Mouse (Mus musculus) liver, postnatal 0 days (tissue): Measurements from ENCODE around the gene Zfp369. TPM values are rescaled to one million over a fixed set of nuclear protein-coding genes. Genes with fewer than 3 reads are reported as not detected.

Experiments
- ATAC-seq: fragments of 200-750 bp; cut with Nextera tagmentation; 2 replicates; pipeline ENCODE4 v1.8.0; 2017; ENCODE audit warnings: mild to moderate bottlenecking, moderate library complexity
- DNase-seq: peaks from one replicate; pipeline ENCODE4 v3.0.0-alpha.2; 2016
- H3K27ac ChIP-seq: fragments of 300-500 bp; sonication (generic); 2 replicates; pipeline ENCODE4 v1.5.1; 2014; ENCODE audit warnings: antibody characterized with exemption, moderate library complexity, mild to moderate bottlenecking, low read depth
- H3K27me3 ChIP-seq: fragments of 300-500 bp; sonication (generic); 2 replicates; pipeline ENCODE4 v1.6.1; 2014; ENCODE audit warnings: low read length, control low read depth, mixed read lengths; ENCODE audit not compliant: insufficient read depth
- H3K36me3 ChIP-seq: fragments of 300-500 bp; sonication (generic); replicated peaks from 2 replicates; pipeline ENCODE4 v1.6.1; 2014; ENCODE audit warnings: mild to moderate bottlenecking, control low read depth, low read length, moderate library complexity, mixed read lengths; ENCODE audit not compliant: insufficient read depth
- H3K4me1 ChIP-seq: fragments of 300-500 bp; sonication (generic); 2 replicates; pipeline ENCODE4 v1.6.1; 2014; ENCODE audit warnings: antibody characterized with exemption, mild to moderate bottlenecking, control low read depth; ENCODE audit not compliant: insufficient read depth
- H3K4me2 ChIP-seq: fragments of 300-500 bp; sonication (generic); 2 replicates; pipeline ENCODE4 v1.6.1; 2014; ENCODE audit warnings: low read depth, mild to moderate bottlenecking, low read length, moderate library complexity, mixed read lengths
- H3K4me3 ChIP-seq: fragments of 300-500 bp; sonication (generic); 2 replicates; pipeline ENCODE4 v1.5.1; 2014; ENCODE audit warnings: low read depth, low read length
- H3K9ac ChIP-seq: fragments of 300-500 bp; sonication (generic); replicated peaks from 2 replicates; pipeline ENCODE4 v1.6.1; 2014; ENCODE audit warnings: mild to moderate bottlenecking, moderate library complexity
- H3K9me3 ChIP-seq: fragments of 300-500 bp; sonication (generic); 2 replicates; pipeline ENCODE4 v1.6.1; 2016; ENCODE audit warnings: mild to moderate bottlenecking, control low read depth, low read length, mixed read lengths
- CTCF ChIP-seq: sonication (generic); IDR thresholded peaks from 2 replicates; pipeline ENCODE4 v1.5.1; 2016; ENCODE audit warnings: antibody characterized with exemption, low read depth
- EP300 ChIP-seq: IDR thresholded peaks from 2 replicates; pipeline ENCODE4 v1.6.1; 2016; ENCODE audit warnings: antibody characterized with exemption, low read depth, mild to moderate bottlenecking
- WGBS: fragments of 180-500 bp; shearing (Covaris S2); extraction: QIAGEN DNeasy Blood & Tissue Kit; methylation state at CpG from one replicate; pipeline ENCODE4 v1.1.7; 2014; ENCODE audit not compliant: insufficient replicate concordance; 5-methylcytosine and 5-hydroxymethylcytosine counted together
- polyA plus RNA-seq: library from polyadenylated mRNA; unstranded; fragments of >200 nt; fragmentation: Nextera tagmentation; extraction: Ambion mirVana; gene quantifications from 2 replicates; pipeline ENCODE4 v1.2.1, GENCODE M21; 2015

The Zfp369 gene
- polyA plus RNA-seq, 1 experiment from 2014 or later, result 2.7 TPM

GRCm38 (mm10) chr13:65242319-65242787 is 36.3 kb upstream of the Zfp369 start:
- peak; percentile 38 for DNase-seq
- peak overlapping the region; percentile 81; the same call in 1 of the 2 replicates for H3K9ac ChIP-seq
- WGBS, result 27% methylated on average over 27 of the region's 27 CpGs

GRCm38 (mm10) chr13:65243273-65243672 is 35.3 kb upstream of the Zfp369 start:
- Histone ChIP-seq H3K4me3 (no peak overlapping the region), H3K9ac (no peak overlapping the region), H3K4me2 (no peak overlapping the region), H3K27me3 (no peaks in the 10 kb centered on the region), H3K36me3 (no peaks in the 10 kb centered on the region; the same call in 1 of the 2 replicates), H3K9me3 (0 out of 2 replicates have a peak, but pooled peaks cover 5% of the 10 kb centered on the region), H3K27ac (no peak overlapping the region), H3K4me1 (peaks cover 19% of the 10 kb centered on the region)
- TF ChIP-seq EP300, result no peak
- TF ChIP-seq CTCF, result peak; percentile 58
- ATAC-seq, result no peak
- no peak for DNase-seq
- WGBS, result 91% methylated on average over 4 of the region's 4 CpGs

More at GRCm38 (mm10) chr13:65242319-65242787, 36.3 kb upstream of the Zfp369 start:
- ATAC-seq, result no peak
- TF ChIP-seq CTCF (no peak), EP300 (no peak)
- H3K4me2 ChIP-seq, result peak overlapping the region; percentile 96
- H3K4me1 ChIP-seq, result peaks cover 19% of the 10 kb centered on the region
- no peaks in the 10 kb centered on the region for H3K27me3 ChIP-seq
- H3K27ac ChIP-seq, result no peak overlapping the region
- H3K4me3 ChIP-seq, result peak overlapping the region; percentile 91
- H3K36me3 ChIP-seq, result no peaks in the 10 kb centered on the region
- H3K9me3 ChIP-seq, result 0 out of 2 replicates have a peak, but pooled peaks cover 2% of the 10 kb centered on the region

- H3K36me3 ChIP-seq, result no peaks in the 10 kb centered on the region
- ATAC-seq, result peak; percentile 19; the same call in 1 of the 2 replicates
- H3K9ac ChIP-seq, result no peak overlapping the region
- no peak for TF ChIP-seq EP300
- TF ChIP-seq CTCF, result no peak
- no peaks in the 10 kb centered on the region for H3K27me3 ChIP-seq
- WGBS, result 29% methylated on average over 36 of the region's 36 CpGs
- peaks cover 33% of the 10 kb centered on the region for H3K9me3 ChIP-seq
- H3K27ac ChIP-seq, result no peak overlapping the region
- no peak overlapping the region for H3K4me3 ChIP-seq
- no peak for DNase-seq
- H3K4me2 ChIP-seq, result peak overlapping the region; percentile 32
- no peaks in the 10 kb centered on the region for H3K4me1 ChIP-seq
These were observed 20.2 kb upstream of the Zfp369 start for GRCm38 (mm10) chr13:65258175-65258954.

GRCm38 (mm10) chr13:65259239-65259638 is 19.4 kb upstream of the Zfp369 start, which contains the start of gene Gm10775:
Gm10775 (plus strand) TSS chr13:65259539.
- 41% methylated on average over 28 of the region's 29 CpGs for WGBS
- Histone ChIP-seq H3K9ac (no peak within 1 kb of the TSS), H3K9me3 (peaks cover 33% of the 10 kb centered on the region), H3K36me3 (no peaks in the 10 kb centered on the region), H3K4me2 (peak within 1 kb of the TSS; percentile 32), H3K4me1 (no peaks in the 10 kb centered on the region), H3K27ac (no peak within 1 kb of the TSS), H3K27me3 (no peaks in the 10 kb centered on the region), H3K4me3 (no peak within 1 kb of the TSS)
- DNase-seq, result no peak
- ATAC-seq, result no peak
- no peak for TF ChIP-seq CTCF
- no peak for TF ChIP-seq EP300

- H3K4me1 ChIP-seq, result no peaks in the 10 kb centered on the region
- no peak for ATAC-seq
- peaks cover 30% of the 10 kb centered on the region for H3K9me3 ChIP-seq
- no peaks in the 10 kb centered on the region for H3K27me3 ChIP-seq
- no peak overlapping the region for H3K4me2 ChIP-seq
- no peak overlapping the region for H3K9ac ChIP-seq
- WGBS, result 86% methylated on average over 5 of the region's 5 CpGs
- H3K4me3 ChIP-seq, result no peak overlapping the region
- H3K36me3 ChIP-seq, result no peaks in the 10 kb centered on the region
- H3K27ac ChIP-seq, result no peak overlapping the region
- DNase-seq, result no peak
- TF ChIP-seq EP300 (no peak), CTCF (no peak)
These were observed 16.5 kb upstream of the Zfp369 start for GRCm38 (mm10) chr13:65262086-65262485.

GRCm38 (mm10) chr13:65277994-65278382 is 626 bp upstream of the Zfp369 start:
- Histone ChIP-seq H3K9me3 (no peaks in the 10 kb centered on the region), H3K9ac (peak overlapping the region; percentile 77), H3K4me1 (peaks cover 12% of the 10 kb centered on the region), H3K4me2 (peak overlapping the region; percentile 81), H3K27me3 (no peaks in the 10 kb centered on the region), H3K36me3 (no peaks in the 10 kb centered on the region), H3K27ac (peak overlapping the region; percentile 82), H3K4me3 (peak overlapping the region; percentile 76)
- 8% methylated on average over 9 of the region's 9 CpGs for WGBS
- DNase-seq (no peak), ATAC-seq (peak; percentile 12)
- TF ChIP-seq EP300 (no peak), CTCF (no peak)
